Mouse (Mus musculus) adrenal gland (tissue): ENCODE data around the gene Ptpn13.

Experiments
- intact Hi-C: fragments of 180-260 bp; cut with DNase I; formaldehyde crosslinking; loops from one replicate; pipeline ENCODE4 v1.15.1; 2025
- long read RNA-seq, 2 experiments: library from polyadenylated mRNA; unstranded; transcript quantifications; one replicate each; pipeline ENCODE4 v2.0.0; 2020; ENCODE audit warnings: borderline replicate concordance in 1 of 2; ENCODE audit not compliant: insufficient replicate concordance in 1 of 2

The Ptpn13 gene
- long read RNA-seq, experiment 1, partial matches to known transcripts, result 3 of 10 reads
- long read RNA-seq, experiment 1, other reads (novel, unspliced or antisense), result 7 of 10 reads
- long read RNA-seq, experiment 2, partial matches to known transcripts, result 7 of 12 reads
- long read RNA-seq, experiment 2, other reads (novel, unspliced or antisense), result 4 of 12 reads

GRCm38 (mm10) chr5:103424678-103425319 is at the start of gene Ptpn13:
Gene Ptpn13 (plus strand): TSS chr5:103425192.
- intact Hi-C loops, result no loop called here

GRCm38 (mm10) chr5:103375226-103375625 is 49.8 kb upstream of the Ptpn13 start:
- intact Hi-C loops, result no loop called here

- intact Hi-C loops, result loop anchor here (2.0 kb wide), 1 partner anchor 20 kb away; no protein-coding TSS in a partner anchor
Measured at GRCm38 (mm10) chr5:103376354-103377295, 48.4 kb upstream of the Ptpn13 start.

- intact Hi-C loops, result loop anchor here (2.0 kb wide), 1 partner anchor 21 kb away; no protein-coding TSS in a partner anchor
Measured at GRCm38 (mm10) chr5:103377493-103378130, 47.4 kb upstream of the Ptpn13 start.

- intact Hi-C loops, result no loop called here
Measured at GRCm38 (mm10) chr5:103380785-103381527, 44.0 kb upstream of the Ptpn13 start.

GRCm38 (mm10) chr5:103382951-103383350 is 42.0 kb upstream of the Ptpn13 start:
- intact Hi-C loops, result no loop called here

GRCm38 (mm10) chr5:103384021-103384420 is 41.0 kb upstream of the Ptpn13 start:
- intact Hi-C loops, result no loop called here

- intact Hi-C loops, result no loop called here
Measured at GRCm38 (mm10) chr5:103387540-103388026, 37.4 kb upstream of the Ptpn13 start.

- intact Hi-C loops, result no loop called here
Measured at GRCm38 (mm10) chr5:103389415-103389814, 35.6 kb upstream of the Ptpn13 start.

GRCm38 (mm10) chr5:103393220-103393619 is 31.8 kb upstream of the Ptpn13 start:
- intact Hi-C loops, result no loop called here

GRCm38 (mm10) chr5:103393752-103394151 is 31.2 kb upstream of the Ptpn13 start:
- intact Hi-C loops, result no loop called here

- intact Hi-C loops, result no loop called here
Measured at GRCm38 (mm10) chr5:103395683-103396082, 29.3 kb upstream of the Ptpn13 start.

GRCm38 (mm10) chr5:103397429-103397828 is 27.6 kb upstream of the Ptpn13 start:
- intact Hi-C loops, result no loop called here

GRCm38 (mm10) chr5:103404213-103404968 is 20.6 kb upstream of the Ptpn13 start:
- intact Hi-C loops, result no loop called here

- intact Hi-C loops, result no loop called here
Measured at GRCm38 (mm10) chr5:103405921-103406320, 19.1 kb upstream of the Ptpn13 start.

- intact Hi-C loops, result no loop called here
Measured at GRCm38 (mm10) chr5:103412020-103412747, 12.8 kb upstream of the Ptpn13 start.

GRCm38 (mm10) chr5:103414542-103414941 is 10.4 kb upstream of the Ptpn13 start:
- intact Hi-C loops, result no loop called here

GRCm38 (mm10) chr5:103418009-103418408 is 7.0 kb upstream of the Ptpn13 start:
- intact Hi-C loops, result no loop called here

GRCm38 (mm10) chr5:103418886-103419285 is 6.1 kb upstream of the Ptpn13 start:
- intact Hi-C loops, result no loop called here
